Mouse (Mus musculus) kidney, embryonic 15.5 days (tissue): ENCODE results near the gene Tldc1. TPM values are rescaled to one million over a fixed set of nuclear protein-coding genes. Genes with fewer than 3 reads are reported as not detected.

Experiments
- ATAC-seq: fragments of 200-750 bp; cut with Nextera tagmentation; replicated peaks from 2 replicates; pipeline ENCODE4 v1.8.0; 2017; ENCODE audit warnings: moderate TSS enrichment; ENCODE audit not compliant: low FRiP score
- H3K27ac ChIP-seq: fragments of 300-500 bp; sonication (generic); 2 replicates; pipeline ENCODE4 v1.5.1; 2015; ENCODE audit warnings: mild to moderate bottlenecking, inconsistent platforms
- H3K27me3 ChIP-seq: fragments of 300-500 bp; sonication (generic); 2 replicates; pipeline ENCODE4 v1.6.1; 2015; ENCODE audit warnings: inconsistent platforms
- H3K36me3 ChIP-seq: fragments of 300-500 bp; sonication (generic); 2 replicates; pipeline ENCODE4 v1.6.1; 2015; ENCODE audit warnings: inconsistent platforms
- H3K4me1 ChIP-seq: fragments of 300-500 bp; sonication (generic); 2 replicates; pipeline ENCODE4 v1.6.1; 2015; ENCODE audit warnings: inconsistent platforms
- H3K4me2 ChIP-seq: fragments of 300-500 bp; sonication (generic); 2 replicates; pipeline ENCODE4 v1.6.1; 2015; ENCODE audit warnings: moderate library complexity, mild to moderate bottlenecking, inconsistent platforms
- H3K4me3 ChIP-seq: fragments of 300-500 bp; sonication (generic); replicated peaks from 2 replicates; pipeline ENCODE4 v1.5.1; 2015; ENCODE audit warnings: mild to moderate bottlenecking, inconsistent platforms
- H3K9ac ChIP-seq: fragments of 300-500 bp; sonication (generic); 2 replicates; pipeline ENCODE4 v1.6.1; 2015; ENCODE audit warnings: mild to moderate bottlenecking, inconsistent platforms
- H3K9me3 ChIP-seq: fragments of 300-500 bp; sonication (generic); replicated peaks from 2 replicates; pipeline ENCODE4 v1.6.1; 2016; ENCODE audit warnings: inconsistent platforms
- WGBS: fragments of 180-500 bp; shearing (Covaris S2); methylation state at CpG from one replicate; pipeline ENCODE4 v1.1.7; 2015; ENCODE audit warnings: mixed read lengths; 5-methylcytosine and 5-hydroxymethylcytosine counted together
- polyA plus RNA-seq: library from polyadenylated mRNA; unstranded; fragments of >200 nt; fragmentation: Nextera tagmentation; extraction: Ambion mirVana; gene quantifications from 2 replicates; pipeline ENCODE4 v1.2.1, GENCODE M21; 2015

Tldc1 gene
- polyA plus RNA-seq, 1 experiment from 2014 or later, result 15.0 TPM

GRCm38 (mm10) chr8:119761692-119762091, 16.5 kb downstream of the Tldc1 start:
- Histone ChIP-seq H3K36me3 (peaks cover 18% of the 10 kb centered on the region; the same call in 1 of the 2 replicates), H3K4me1 (peaks cover 7% of the 10 kb centered on the region), H3K4me3 (no peak overlapping the region), H3K9me3 (no peaks in the 10 kb centered on the region), H3K4me2 (no peak overlapping the region), H3K27ac (no peak overlapping the region), H3K27me3 (no peaks in the 10 kb centered on the region), H3K9ac (no peak overlapping the region)
- no peak for ATAC-seq
- WGBS, result 94% methylated on average over 11 of the region's 11 CpGs

- H3K4me3 ChIP-seq, result no peak overlapping the region
- WGBS, result 50% methylated on average over 5 of the region's 5 CpGs
- H3K36me3 ChIP-seq, result 0 out of 2 replicates have a peak, but pooled peaks cover 14% of the 10 kb centered on the region
- no peak overlapping the region for H3K4me2 ChIP-seq
- no peaks in the 10 kb centered on the region for H3K9me3 ChIP-seq
- no peak overlapping the region for H3K9ac ChIP-seq
- 0 out of 2 replicates have a peak, but pooled peaks have one; percentile 30 for ATAC-seq
- H3K27me3 ChIP-seq, result 0 out of 2 replicates have a peak, but pooled peaks cover 3% of the 10 kb centered on the region
- no peak overlapping the region for H3K27ac ChIP-seq
- H3K4me1 ChIP-seq, result peaks cover 20% of the 10 kb centered on the region
These were observed 21.7 kb downstream of the Tldc1 start for GRCm38 (mm10) chr8:119756538-119756937.

- Histone ChIP-seq H3K27ac (no peak overlapping the region), H3K27me3 (0 out of 2 replicates have a peak, but pooled peaks cover 3% of the 10 kb centered on the region), H3K4me3 (peak overlapping the region; percentile 44), H3K9ac (no peak overlapping the region), H3K4me1 (peaks cover 20% of the 10 kb centered on the region), H3K36me3 (0 out of 2 replicates have a peak, but pooled peaks cover 12% of the 10 kb centered on the region), H3K9me3 (no peaks in the 10 kb centered on the region), H3K4me2 (peak overlapping the region; percentile 61)
- WGBS, result 64% methylated on average over 2 of the region's 2 CpGs
- no peak for ATAC-seq
These were observed 22.1 kb downstream of the Tldc1 start for GRCm38 (mm10) chr8:119756147-119756461.

GRCm38 (mm10) chr8:119755238-119756146, 22.7 kb downstream of the Tldc1 start:
- peaks cover 20% of the 10 kb centered on the region for H3K4me1 ChIP-seq
- H3K9ac ChIP-seq, result no peak overlapping the region
- ATAC-seq, result peak; percentile 62
- H3K27ac ChIP-seq, result no peak overlapping the region
- H3K4me3 ChIP-seq, result peak overlapping the region; percentile 44
- 0 out of 2 replicates have a peak, but pooled peaks cover 3% of the 10 kb centered on the region for H3K27me3 ChIP-seq
- 0 out of 2 replicates have a peak, but pooled peaks cover 6% of the 10 kb centered on the region for H3K36me3 ChIP-seq
- peak overlapping the region; percentile 61 for H3K4me2 ChIP-seq
- 16% methylated on average over 28 of the region's 28 CpGs for WGBS
- H3K9me3 ChIP-seq, result no peaks in the 10 kb centered on the region

GRCm38 (mm10) chr8:119744604-119745003, 33.6 kb downstream of the Tldc1 start:
- ATAC-seq, result 0 out of 2 replicates have a peak, but pooled peaks have one; percentile 24
- no peak overlapping the region for H3K9ac ChIP-seq
- H3K4me1 ChIP-seq, result peaks cover 12% of the 10 kb centered on the region
- H3K4me3 ChIP-seq, result no peak overlapping the region
- no peaks in the 10 kb centered on the region for H3K27me3 ChIP-seq
- WGBS, result 74% methylated on average over 4 of the region's 4 CpGs
- H3K4me2 ChIP-seq, result no peak overlapping the region
- no peaks in the 10 kb centered on the region for H3K36me3 ChIP-seq
- H3K9me3 ChIP-seq, result no peaks in the 10 kb centered on the region
- H3K27ac ChIP-seq, result peak overlapping the region; percentile 32; the same call in 1 of the 2 replicates

- 39% methylated on average over 13 of the region's 13 CpGs for WGBS
- Histone ChIP-seq H3K4me3 (no peak overlapping the region), H3K4me2 (no peak overlapping the region), H3K9me3 (no peaks in the 10 kb centered on the region), H3K36me3 (no peaks in the 10 kb centered on the region), H3K9ac (no peak overlapping the region), H3K27ac (no peak overlapping the region), H3K4me1 (peaks cover 12% of the 10 kb centered on the region), H3K27me3 (no peaks in the 10 kb centered on the region)
- no peak for ATAC-seq
These were observed 34.8 kb downstream of the Tldc1 start for GRCm38 (mm10) chr8:119743291-119744026.

- Histone ChIP-seq H3K9me3 (no peaks in the 10 kb centered on the region), H3K27ac (no peak overlapping the region), H3K27me3 (no peaks in the 10 kb centered on the region), H3K36me3 (no peaks in the 10 kb centered on the region), H3K4me3 (no peak overlapping the region), H3K4me1 (peaks cover 12% of the 10 kb centered on the region), H3K4me2 (no peak overlapping the region), H3K9ac (no peak overlapping the region)
- ATAC-seq, result no peak
- WGBS, result 89% methylated on average over 7 of the region's 7 CpGs
These were observed 35.8 kb downstream of the Tldc1 start for GRCm38 (mm10) chr8:119742409-119742808.

- H3K4me2 ChIP-seq, result no peak overlapping the region
- H3K4me3 ChIP-seq, result no peak overlapping the region
- ATAC-seq, result no peak
- H3K27me3 ChIP-seq, result no peaks in the 10 kb centered on the region
- H3K4me1 ChIP-seq, result peaks cover 12% of the 10 kb centered on the region
- no peak overlapping the region for H3K9ac ChIP-seq
- no peak overlapping the region for H3K27ac ChIP-seq
- no peaks in the 10 kb centered on the region for H3K36me3 ChIP-seq
- no peaks in the 10 kb centered on the region for H3K9me3 ChIP-seq
- 41% methylated on average over 4 of the region's 4 CpGs for WGBS
These were observed 37.6 kb downstream of the Tldc1 start for GRCm38 (mm10) chr8:119740634-119741033.

GRCm38 (mm10) chr8:119738129-119738907, 39.9 kb downstream of the Tldc1 start:
- H3K27me3 ChIP-seq, result no peaks in the 10 kb centered on the region
- H3K9me3 ChIP-seq, result no peaks in the 10 kb centered on the region
- no peak for ATAC-seq
- H3K4me2 ChIP-seq, result no peak overlapping the region
- H3K36me3 ChIP-seq, result no peaks in the 10 kb centered on the region
- 80% methylated on average over 19 of the region's 19 CpGs for WGBS
- H3K4me1 ChIP-seq, result peaks cover 4% of the 10 kb centered on the region; the same call in 1 of the 2 replicates
- H3K4me3 ChIP-seq, result no peak overlapping the region
- no peak overlapping the region for H3K9ac ChIP-seq
- H3K27ac ChIP-seq, result no peak overlapping the region

GRCm38 (mm10) chr8:119737093-119737900, 40.9 kb downstream of the Tldc1 start:
- Histone ChIP-seq H3K9me3 (no peaks in the 10 kb centered on the region), H3K4me3 (no peak overlapping the region), H3K27ac (no peak overlapping the region), H3K27me3 (no peaks in the 10 kb centered on the region), H3K9ac (no peak overlapping the region), H3K4me2 (no peak overlapping the region), H3K4me1 (0 out of 2 replicates have a peak, but pooled peaks cover 3% of the 10 kb centered on the region), H3K36me3 (no peaks in the 10 kb centered on the region)
- 84% methylated on average over 11 of the region's 11 CpGs for WGBS
- no peak for ATAC-seq
